Comparison of ENCODE assay signal across 16 mouse cellular contexts in the genomic region with DNA sequence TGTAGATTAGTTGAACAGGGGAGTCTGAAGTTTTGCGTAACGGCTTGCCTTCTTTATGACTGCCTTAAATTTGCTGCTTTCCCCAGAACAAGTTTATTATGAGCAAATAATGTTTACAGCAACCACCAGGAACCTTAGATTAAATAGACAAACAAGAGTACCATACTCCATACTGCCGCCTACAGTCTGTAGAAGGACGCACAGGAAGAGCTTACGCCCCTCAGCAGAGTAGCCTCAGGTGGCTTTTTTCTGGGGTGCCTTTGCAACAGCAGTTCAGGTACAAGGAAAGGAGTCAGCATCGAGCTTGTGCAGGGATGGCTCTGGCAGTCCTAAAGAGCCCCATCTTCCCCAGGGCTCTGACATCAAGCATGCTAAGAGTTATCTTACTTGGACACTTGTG. TPM values are rescaled to one million over a fixed set of nuclear protein-coding genes. Genes with fewer than 3 reads are reported as not detected.
A peak's percentile ranks its signal among the peaks of the same experiment; 100 is the strongest.
DNase-seq lines count a peak whose midpoint lies in the region; ATAC-seq and TF ChIP-seq lines count a peak whose summit lies in the region.
"Had no signal": no experiment of that assay in that cellular context is flagged by ENCODE, and none has a peak within 500 bp of the region (broad histone marks: within the 10 kb centered on the region; RNA-seq: fewer than 3 reads in every experiment).

No protein-coding gene starts in this region.

- WGBS in hindbrain, postnatal 0 days = 90% methylated on average over 6 of the region's 6 CpGs
- WGBS in hindbrain, embryonic 16.5 days = 89% methylated on average over 6 of the region's 6 CpGs

- H3K27ac ChIP-seq in hindbrain, postnatal 0 days = no peak overlapping the region
- H3K27ac ChIP-seq in hindbrain, embryonic 16.5 days (ENCODE audit: low read depth, low read length) = no peak overlapping the region
- H3K27ac ChIP-seq: forebrain, embryonic 12.5 days; limb, embryonic 12.5 days; stomach, embryonic 15.5 days had no signal

- H3K4me1 ChIP-seq in hindbrain, postnatal 0 days (ENCODE audit: insufficient read depth, low read length) = no peaks in the 10 kb centered on the region
- no peaks in the 10 kb centered on the region for H3K4me1 ChIP-seq in hindbrain, embryonic 16.5 days (ENCODE audit: control insufficient read depth, insufficient read depth, low read depth, low read length)
- H3K4me1 ChIP-seq: forebrain, embryonic 12.5 days; limb, embryonic 12.5 days; stomach, embryonic 15.5 days had no signal

- no peak overlapping the region for H3K4me2 ChIP-seq in hindbrain, postnatal 0 days (ENCODE audit: low read depth, low read length)
- H3K4me2 ChIP-seq in hindbrain, embryonic 16.5 days (ENCODE audit: low read length) = no peak overlapping the region
- H3K4me2 ChIP-seq: forebrain, embryonic 12.5 days; limb, embryonic 12.5 days; stomach, embryonic 15.5 days had no signal

- no peak overlapping the region for H3K4me3 ChIP-seq in hindbrain, postnatal 0 days (ENCODE audit: low read length)
- H3K4me3 ChIP-seq in hindbrain, embryonic 16.5 days (ENCODE audit: low read length) = no peak overlapping the region
- H3K4me3 ChIP-seq: forebrain, embryonic 12.5 days; limb, embryonic 12.5 days; stomach, embryonic 15.5 days had no signal

- no peak for ATAC-seq in hindbrain, postnatal 0 days
- ATAC-seq in hindbrain, embryonic 16.5 days = no peak

- no peaks in the 10 kb centered on the region for H3K9me3 ChIP-seq in hindbrain, postnatal 0 days (ENCODE audit: low read length)
- H3K9me3 ChIP-seq in hindbrain, embryonic 16.5 days (ENCODE audit: control insufficient read depth, low read length) = no peaks in the 10 kb centered on the region
- H3K9me3 ChIP-seq: forebrain, embryonic 12.5 days; limb, embryonic 12.5 days; stomach, embryonic 15.5 days had no signal

- H3K27me3 ChIP-seq in hindbrain, postnatal 0 days (ENCODE audit: insufficient read depth, low read length) = no peaks in the 10 kb centered on the region
- no peaks in the 10 kb centered on the region for H3K27me3 ChIP-seq in hindbrain, embryonic 16.5 days (replicated peaks; ENCODE audit: control insufficient read depth, insufficient read depth, low read length)
- H3K27me3 ChIP-seq: forebrain, embryonic 12.5 days; limb, embryonic 12.5 days; stomach, embryonic 15.5 days had no signal

- H3K36me3 ChIP-seq in hindbrain, postnatal 0 days (ENCODE audit: insufficient read depth, low read length) = peaks cover 64% of the 10 kb centered on the region
- H3K36me3 ChIP-seq in hindbrain, embryonic 16.5 days (ENCODE audit: control insufficient read depth, insufficient read depth, low read length) = peaks cover 49% of the 10 kb centered on the region

- peak; percentile 41 for TF ChIP-seq CTCF in hindbrain, postnatal 0 days (IDR thresholded peaks at IDR 0.05; ENCODE audit: low read depth)

- H3K9ac ChIP-seq in hindbrain, postnatal 0 days (replicated peaks; ENCODE audit: low read length) = no peak overlapping the region
- no peak overlapping the region for H3K9ac ChIP-seq in hindbrain, embryonic 16.5 days (ENCODE audit: low read depth, low read length)
- H3K9ac ChIP-seq: forebrain, embryonic 12.5 days; limb, embryonic 12.5 days; stomach, embryonic 15.5 days had no signal

- no peak for DNase-seq in hindbrain, postnatal 0 days (ENCODE audit: low spot score)
- DNase-seq in thymus, postnatal 0 days (ENCODE audit: low spot score) = peak; percentile 32
- no peak for DNase-seq in thymus, adult 18-20 months
- peak; percentile 7 for DNase-seq in c-Kit-positive CD71-negative TER-119-negative erythroid progenitor cells, embryonic 14.5 days (ENCODE audit: low read depth)
- peak; percentile 37 for DNase-seq in thymus, postnatal 4 days
- no peak for DNase-seq in MN1 (ENCODE audit: low spot score)
- DNase-seq in cerebellum, postnatal 4 days (ENCODE audit: low spot score in 2 of 2) = no peak
- DNase-seq: adrenal gland, postnatal 25 days; cerebellum, adult 11 months; kidney, adult 9 months; lung, postnatal 10 days; right cerebral cortex, postnatal 25 days had no signal

RNA-seq across cellular contexts. Expression of a gene that starts 35.4 kb away (rescaled TPM):
- 27.4 and 30.7 TPM in 2 replicates for total RNA-seq in hindbrain, postnatal 0 days (2014; rRNA removed)
- 15.8 and 16.2 TPM in 2 replicates for polyA plus RNA-seq in hindbrain, postnatal 0 days (2015; fragmentation: Nextera tagmentation; extraction: Ambion mirVana)
- polyA plus RNA-seq in hindbrain, embryonic 16.5 days (2015; fragmentation: Nextera tagmentation; extraction: Ambion mirVana) = 20.0 and 22.8 TPM in 2 replicates
- 26.4 and 28.6 TPM in 2 replicates for polyA plus RNA-seq in thymus, postnatal 0 days (2015; fragmentation: Nextera tagmentation; extraction: Ambion mirVana)

Comparison
In these comparisons a context has a peak if more than half of its experiments do, and no peak if none do; other contexts are left out.
1. DNase-seq: peak in thymus, postnatal 0 days (single experiment), c-Kit-positive CD71-negative TER-119-negative erythroid progenitor cells, embryonic 14.5 days (single experiment) and thymus, postnatal 4 days (single experiment); none in hindbrain, postnatal 0 days (single experiment), thymus, adult 18-20 months (0 of 2), MN1 (single experiment) and cerebellum, postnatal 4 days (0 of 2).